17 mouse cellular contexts compared by ENCODE assay signal in the genomic region with DNA sequence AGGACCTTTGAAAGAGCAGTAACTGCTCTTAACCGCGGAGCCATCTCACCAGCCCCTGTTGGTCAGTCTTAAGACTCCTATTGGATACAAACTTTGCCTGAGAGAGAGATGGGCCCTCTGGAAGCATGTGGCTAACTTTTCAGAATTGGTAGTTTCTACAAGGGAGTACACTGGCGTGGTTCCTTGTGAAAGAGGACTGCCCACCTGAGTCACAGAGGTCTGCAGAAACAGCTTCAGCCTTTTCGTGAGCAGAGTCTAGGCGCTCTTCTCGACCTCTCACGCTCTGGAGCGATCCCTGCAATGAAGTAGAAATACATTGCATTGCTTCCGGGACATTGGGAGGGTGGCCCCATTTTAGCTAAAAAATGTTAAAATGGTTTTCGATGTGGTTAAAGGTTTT. TPM values are rescaled to one million over a fixed set of nuclear protein-coding genes. Genes with fewer than 3 reads are reported as not detected.
DNase-seq lines count a peak whose midpoint lies in the region; ATAC-seq and TF ChIP-seq lines count a peak whose summit lies in the region.
"Had no signal": no experiment of that assay in that cellular context is flagged by ENCODE, and none has a peak within 500 bp of the region (broad histone marks: within the 10 kb centered on the region; RNA-seq: fewer than 3 reads in every experiment).

No protein-coding gene starts in this region.

- ATAC-seq in heart, embryonic 16.5 days (replicated peaks; ENCODE audit: extremely low read depth, insufficient read depth, low FRiP score): no peak
- ATAC-seq in lung, embryonic 16.5 days (ENCODE audit: low read depth): no peak
- no peak for ATAC-seq in intestine, embryonic 15.5 days
- no peak for ATAC-seq in stomach, postnatal 0 days (ENCODE audit: low FRiP score, low TSS enrichment)
- ATAC-seq: forebrain, embryonic 15.5 days had no signal

- peak overlapping the region; percentile 87 for H3K27ac ChIP-seq in heart, embryonic 16.5 days (ENCODE audit: low read length)
- H3K27ac ChIP-seq in lung, embryonic 16.5 days (ENCODE audit: low read length): peak overlapping the region; percentile 94
- no peak overlapping the region for H3K27ac ChIP-seq in intestine, embryonic 15.5 days
- H3K27ac ChIP-seq in stomach, postnatal 0 days (replicated peaks): peak overlapping the region; percentile 67; the same call in 1 of the 2 replicates
- H3K27ac ChIP-seq: forebrain, embryonic 15.5 days; hindbrain, embryonic 12.5 days; left cerebral cortex, adult 2 months; liver, embryonic 14.5 days had no signal

- no peaks in the 10 kb centered on the region for H3K27me3 ChIP-seq in heart, embryonic 16.5 days (ENCODE audit: control insufficient read depth, insufficient read depth, low read length)
- no peaks in the 10 kb centered on the region for H3K27me3 ChIP-seq in lung, embryonic 16.5 days (ENCODE audit: control insufficient read depth, insufficient read depth, low read depth, low read length)
- H3K27me3 ChIP-seq in intestine, embryonic 15.5 days (replicated peaks): no peaks in the 10 kb centered on the region
- no peaks in the 10 kb centered on the region for H3K27me3 ChIP-seq in stomach, postnatal 0 days (ENCODE audit: control insufficient read depth, insufficient read depth, low read length)

- H3K4me3 ChIP-seq in heart, embryonic 16.5 days (ENCODE audit: low read length): no peak overlapping the region; the same call in 1 of the 2 replicates
- no peak overlapping the region for H3K4me3 ChIP-seq in lung, embryonic 16.5 days (ENCODE audit: low read length)
- H3K4me3 ChIP-seq in intestine, embryonic 15.5 days (replicated peaks): 0 out of 2 replicates have a peak overlapping the region, but pooled peaks have one; percentile 1
- no peak overlapping the region for H3K4me3 ChIP-seq in stomach, postnatal 0 days (ENCODE audit: low read depth, low read length)
- H3K4me3 ChIP-seq: forebrain, embryonic 15.5 days; hindbrain, embryonic 12.5 days; left cerebral cortex, adult 2 months had no signal

- H3K36me3 ChIP-seq in heart, embryonic 16.5 days (ENCODE audit: control insufficient read depth, insufficient read depth): peaks cover 41% of the 10 kb centered on the region
- H3K36me3 ChIP-seq in lung, embryonic 16.5 days (ENCODE audit: control insufficient read depth, insufficient read depth, low read length): peaks cover 25% of the 10 kb centered on the region
- H3K36me3 ChIP-seq in intestine, embryonic 15.5 days: peaks cover 16% of the 10 kb centered on the region
- H3K36me3 ChIP-seq in stomach, postnatal 0 days (ENCODE audit: control insufficient read depth, insufficient read depth, low read length): peaks cover 17% of the 10 kb centered on the region
- H3K36me3 ChIP-seq: forebrain, embryonic 15.5 days; hindbrain, embryonic 12.5 days had no signal

- H3K9ac ChIP-seq in heart, embryonic 16.5 days (ENCODE audit: low read length): peak overlapping the region; percentile 55; the same call in 1 of the 2 replicates
- H3K9ac ChIP-seq in lung, embryonic 16.5 days (ENCODE audit: low read length): peak overlapping the region; percentile 5; the same call in 1 of the 2 replicates
- H3K9ac ChIP-seq in intestine, embryonic 15.5 days: no peak overlapping the region
- H3K9ac ChIP-seq in stomach, postnatal 0 days (ENCODE audit: low read length): no peak overlapping the region
- H3K9ac ChIP-seq: forebrain, embryonic 15.5 days; hindbrain, embryonic 12.5 days; liver, embryonic 14.5 days had no signal

- TF ChIP-seq CTCF in stomach, postnatal 0 days (IDR thresholded peaks at IDR 0.05; ENCODE audit: low read depth): no peak

- DNase-seq in heart, adult 18-20 months: no peak
- DNase-seq in lung, postnatal 4 days: no peak
- no peak for DNase-seq in stomach, postnatal 0 days (ENCODE audit: low spot score)
- no peak for DNase-seq in gastrocnemius, postnatal 4 days (ENCODE audit: low spot score in 2 of 2)
- DNase-seq: adrenal gland, adult 8-10 months; cerebellum, postnatal 10 days; gastrocnemius, adult 2 months; right cerebral cortex, postnatal 4 days; thymus, postnatal 4 days had no signal

- peaks cover 54% of the 10 kb centered on the region for H3K4me1 ChIP-seq in heart, embryonic 16.5 days (ENCODE audit: control insufficient read depth, insufficient read depth, low read length)
- peaks cover 54% of the 10 kb centered on the region for H3K4me1 ChIP-seq in lung, embryonic 16.5 days (replicated peaks; ENCODE audit: control insufficient read depth, insufficient read depth, low read length)
- H3K4me1 ChIP-seq in intestine, embryonic 15.5 days (replicated peaks): peaks cover 33% of the 10 kb centered on the region
- peaks cover 8% of the 10 kb centered on the region for H3K4me1 ChIP-seq in stomach, postnatal 0 days (replicated peaks; ENCODE audit: control insufficient read depth, insufficient read depth)

- H3K4me2 ChIP-seq in heart, embryonic 16.5 days (ENCODE audit: low read depth, low read length): peak overlapping the region; percentile 51
- H3K4me2 ChIP-seq in lung, embryonic 16.5 days (ENCODE audit: low read depth, low read length): peak overlapping the region; percentile 45
- H3K4me2 ChIP-seq in intestine, embryonic 15.5 days (replicated peaks): peak overlapping the region; percentile 37
- H3K4me2 ChIP-seq in stomach, postnatal 0 days (replicated peaks; ENCODE audit: low read depth): no peak overlapping the region
- H3K4me2 ChIP-seq: forebrain, embryonic 15.5 days; hindbrain, embryonic 12.5 days had no signal

- WGBS in heart, embryonic 16.5 days: 76% methylated on average over 10 of the region's 10 CpGs
- 71% methylated on average over 10 of the region's 10 CpGs for WGBS in lung, embryonic 16.5 days
- WGBS in intestine, embryonic 15.5 days: 73% methylated on average over 10 of the region's 10 CpGs
- WGBS in stomach, postnatal 0 days: 76% methylated on average over 10 of the region's 10 CpGs

- TF ChIP-seq EP300 in stomach, postnatal 0 days (optimal IDR thresholded peaks at IDR 0.05): no peak

- no peaks in the 10 kb centered on the region for H3K9me3 ChIP-seq in heart, embryonic 16.5 days (replicated peaks; ENCODE audit: control insufficient read depth, low read length)
- no peaks in the 10 kb centered on the region for H3K9me3 ChIP-seq in lung, embryonic 16.5 days (ENCODE audit: control insufficient read depth, low read length)
- H3K9me3 ChIP-seq in intestine, embryonic 15.5 days: no peaks in the 10 kb centered on the region
- no peaks in the 10 kb centered on the region for H3K9me3 ChIP-seq in stomach, postnatal 0 days (ENCODE audit: control insufficient read depth, low read length)
- H3K9me3 ChIP-seq: forebrain, embryonic 15.5 days; hindbrain, embryonic 12.5 days had no signal

RNA-seq across cellular contexts. Expression of a gene that starts 5.3 kb away (rescaled TPM):
- 92.1 and 113 TPM in 2 replicates for polyA plus RNA-seq in heart, embryonic 16.5 days (2015; fragmentation: Nextera tagmentation; extraction: Ambion mirVana)
- total RNA-seq in heart, adult 18-20 months (2021): 10 to 100 TPM; 49.0 to 56.0 TPM
- polyA plus RNA-seq in lung, embryonic 16.5 days (2015; fragmentation: Nextera tagmentation; extraction: Ambion mirVana): 121 and 131 TPM in 2 replicates
- polyA plus RNA-seq in intestine, embryonic 15.5 days (2015; fragmentation: Nextera tagmentation; extraction: Ambion mirVana): 73.5 and 81.3 TPM in 2 replicates
- 30.6 and 31.7 TPM in 2 replicates for polyA plus RNA-seq in stomach, postnatal 0 days (2015; fragmentation: Nextera tagmentation; extraction: Ambion mirVana)
- total RNA-seq in gastrocnemius, postnatal 4 days (2021): 100 to 1,000 TPM; 259 to 273 TPM

RNA-seq across cellular contexts. Expression of a gene that starts 29.8 kb away (rescaled TPM):
- not detected in 2 replicates for polyA plus RNA-seq in heart, embryonic 16.5 days (2015; fragmentation: Nextera tagmentation; extraction: Ambion mirVana)
- total RNA-seq in heart, adult 18-20 months (2021): not detected
- polyA plus RNA-seq in lung, embryonic 16.5 days (2015; fragmentation: Nextera tagmentation; extraction: Ambion mirVana): not detected in 2 replicates
- polyA plus RNA-seq in intestine, embryonic 15.5 days (2015; fragmentation: Nextera tagmentation; extraction: Ambion mirVana): not detected in 2 replicates
- not detected in 2 replicates for polyA plus RNA-seq in stomach, postnatal 0 days (2015; fragmentation: Nextera tagmentation; extraction: Ambion mirVana)
- not detected for total RNA-seq in gastrocnemius, postnatal 4 days (2021)
- total RNA-seq: adrenal gland, adult 8-10 months; gastrocnemius, adult 2 months; left cerebral cortex, adult 2 months had no signal
- polyA plus RNA-seq: forebrain, embryonic 15.5 days; hindbrain, embryonic 12.5 days; large intestine, adult 2 months; liver, embryonic 14.5 days had no signal

Comparison
In these comparisons a context has a peak if more than half of its experiments do, and no peak if none do; other contexts are left out.
1. H3K9ac ChIP-seq: peak in heart, embryonic 16.5 days (single experiment) and lung, embryonic 16.5 days (single experiment); none in intestine, embryonic 15.5 days (single experiment) and stomach, postnatal 0 days (single experiment).